Mouse (Mus musculus): ENCODE data around the gene Echdc3. TPM values are rescaled to one million over a fixed set of nuclear protein-coding genes. Genes with fewer than 3 reads are reported as not detected.

Gene Echdc3
- total RNA-seq, 4 experiments from 2014 or later, result 0.71 to 1.2 (median 0.96) TPM

DNA sequence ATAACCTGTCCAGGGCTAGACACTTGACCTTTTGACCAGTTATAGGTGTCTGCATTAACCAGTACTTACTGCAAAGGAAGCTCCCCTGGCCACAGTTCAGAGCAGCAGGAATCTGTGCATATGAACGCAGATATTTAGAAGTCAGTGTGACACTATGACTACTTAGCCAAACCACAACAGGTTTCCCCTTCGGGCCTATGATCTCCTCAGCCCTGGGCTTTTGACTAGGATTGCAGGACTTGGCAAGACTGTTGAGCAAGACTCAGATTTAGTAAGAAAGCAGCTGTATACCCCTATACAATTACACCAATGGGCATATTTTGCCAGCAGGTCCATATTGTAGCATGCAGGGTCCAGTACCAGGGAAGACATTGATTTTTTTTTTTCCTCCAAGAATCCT lies 44.3 kb downstream of the Echdc3 start:
- DNase-seq (ENCODE audit: low spot score in 2 of 2), result no peak

DNA sequence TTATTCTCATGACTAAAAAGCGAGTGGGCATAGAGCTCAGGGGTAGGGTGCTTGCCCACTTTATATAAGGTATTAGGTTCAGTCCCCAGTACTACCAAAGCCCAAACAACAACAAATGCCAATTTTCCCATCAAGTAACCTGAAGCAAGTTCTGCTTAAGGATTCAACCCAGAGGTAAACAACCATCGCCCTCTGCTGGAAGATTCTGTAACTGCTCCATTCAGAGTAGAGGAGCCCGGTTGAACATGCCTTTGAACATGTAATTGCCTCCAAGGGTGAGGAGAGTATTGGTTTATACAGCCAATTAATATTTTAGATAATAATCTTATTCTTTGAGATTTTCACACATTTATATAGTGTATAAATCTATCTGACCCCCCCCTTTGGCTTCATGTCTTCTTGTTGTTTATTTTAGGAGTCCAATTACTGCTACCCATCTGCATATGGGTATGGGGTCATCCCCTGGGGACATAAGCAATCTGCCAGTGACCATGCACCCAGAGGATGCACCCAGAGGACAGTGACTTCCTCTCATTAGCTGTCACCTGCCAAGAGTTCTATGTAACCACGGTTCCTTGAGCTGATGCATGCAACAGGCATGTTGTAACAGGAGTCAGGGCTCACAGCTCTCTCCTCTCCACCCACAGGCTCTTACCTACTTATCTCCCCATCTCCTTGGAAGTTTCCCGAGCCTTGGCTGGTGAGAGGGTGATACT lies 44.8 kb downstream of the Echdc3 start:
- peak; percentile 18 to 37 for DNase-seq (ENCODE audit: low spot score in 2 of 2)

DNA sequence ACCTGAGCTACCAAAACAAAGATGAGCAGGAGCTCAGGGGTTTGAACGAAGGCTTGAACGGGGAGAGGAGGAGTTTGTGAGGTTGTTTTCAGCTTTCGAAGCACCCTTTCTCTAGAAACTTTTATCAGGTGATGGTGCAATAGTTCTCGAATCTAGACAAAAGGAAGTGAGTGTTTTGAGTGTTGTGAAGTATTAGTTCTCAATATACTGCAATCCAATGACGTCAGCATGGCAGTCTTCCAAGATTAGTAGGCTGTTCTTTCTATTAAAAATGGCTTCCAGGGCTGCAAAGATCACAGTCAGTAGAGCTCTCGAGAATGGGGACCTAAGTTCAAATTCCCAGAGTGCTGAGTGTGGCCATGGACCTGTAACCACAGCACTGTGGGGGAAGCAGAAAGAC lies 47.1 kb downstream of the Echdc3 start:
- DNase-seq (ENCODE audit: low spot score in 2 of 2), result no peak

DNA sequence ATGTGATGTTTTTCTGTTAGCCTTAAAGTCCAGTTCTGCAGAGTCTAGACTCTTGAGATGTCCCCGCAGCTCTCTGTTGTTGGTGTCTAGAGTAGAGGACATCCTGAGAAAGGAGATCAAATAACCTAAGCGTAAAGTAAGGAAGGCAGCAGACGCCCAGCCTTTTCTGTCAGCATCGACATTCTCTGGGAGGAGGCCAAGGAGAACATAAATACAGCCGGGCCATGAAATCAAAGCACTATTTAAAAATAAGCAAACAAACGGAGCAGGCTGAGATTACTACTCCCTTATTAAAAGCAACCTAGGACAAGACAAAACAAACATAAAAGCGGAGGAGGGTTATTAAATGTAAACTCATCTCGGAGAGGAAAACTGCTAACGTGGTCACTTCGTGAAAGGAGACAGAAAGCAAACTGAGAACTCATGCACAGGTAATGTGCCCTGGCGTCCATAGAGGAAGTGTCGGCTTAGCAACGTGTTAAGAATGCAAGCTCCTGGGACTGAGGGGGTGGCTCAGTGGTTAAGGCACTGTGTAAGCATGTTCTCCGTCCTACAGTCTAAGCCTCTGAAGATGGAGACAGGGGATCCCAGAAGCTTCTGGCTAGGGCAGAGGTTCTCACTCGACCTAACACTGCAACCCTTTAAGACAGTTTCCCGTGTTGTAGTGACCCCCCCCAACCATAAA lies 48.1 kb downstream of the Echdc3 start:
- DNase-seq (ENCODE audit: low spot score in 2 of 2), result no peak

DNA sequence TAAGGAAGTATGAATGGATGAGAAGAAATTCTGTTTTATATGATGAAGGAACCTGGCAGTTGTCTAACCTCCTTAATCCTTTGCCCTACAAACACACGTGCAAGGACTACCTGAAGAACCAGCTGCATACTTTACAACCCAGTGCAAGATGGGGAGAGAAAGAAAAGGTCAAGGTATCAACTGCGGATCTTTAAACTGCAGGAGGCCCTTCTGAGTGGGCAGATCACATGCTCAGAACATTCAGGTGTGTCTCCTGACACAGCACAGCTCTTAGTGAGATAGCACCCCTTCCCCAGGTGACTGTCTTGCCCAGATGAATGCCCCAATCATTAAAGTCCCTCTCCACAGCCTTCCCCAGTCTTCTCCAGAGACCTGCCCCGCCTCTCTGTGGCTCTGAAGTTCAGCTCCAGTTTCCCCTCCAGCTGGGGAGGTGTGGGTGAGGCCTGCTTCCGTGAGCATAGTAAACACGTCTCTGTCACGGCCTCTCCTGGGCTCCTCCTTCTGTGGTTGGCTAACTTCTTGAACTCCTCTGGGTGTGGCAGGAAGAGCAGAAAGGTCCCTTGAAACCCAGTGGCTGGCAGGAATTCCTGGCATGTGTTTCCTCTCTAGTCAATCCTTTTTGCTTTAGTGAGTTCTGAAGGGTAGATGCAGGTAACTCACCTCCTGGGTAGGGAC lies 50.3 kb downstream of the Echdc3 start:
- no peak for DNase-seq (ENCODE audit: low spot score in 2 of 2)

DNA sequence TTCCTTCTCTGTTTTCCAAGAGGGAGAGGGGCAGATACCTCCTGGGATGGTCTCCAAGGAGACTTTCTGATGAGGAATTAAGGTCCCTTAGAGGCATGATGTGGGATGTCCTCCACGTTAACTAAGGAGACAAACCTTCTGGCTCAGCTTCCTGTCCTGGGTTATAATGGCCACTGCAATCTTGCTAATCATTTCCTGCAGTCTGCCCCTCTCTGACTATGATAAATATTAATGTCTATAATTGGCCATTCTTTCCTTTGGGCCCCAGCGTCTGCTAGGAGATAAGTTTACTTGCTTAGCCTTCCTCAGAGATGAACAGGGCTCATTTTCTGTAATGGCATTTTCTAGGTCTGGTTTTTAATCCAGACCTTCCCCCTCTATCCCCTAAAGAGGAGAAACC lies 53.1 kb downstream of the Echdc3 start:
- no peak for DNase-seq (ENCODE audit: low spot score in 2 of 2)

DNA sequence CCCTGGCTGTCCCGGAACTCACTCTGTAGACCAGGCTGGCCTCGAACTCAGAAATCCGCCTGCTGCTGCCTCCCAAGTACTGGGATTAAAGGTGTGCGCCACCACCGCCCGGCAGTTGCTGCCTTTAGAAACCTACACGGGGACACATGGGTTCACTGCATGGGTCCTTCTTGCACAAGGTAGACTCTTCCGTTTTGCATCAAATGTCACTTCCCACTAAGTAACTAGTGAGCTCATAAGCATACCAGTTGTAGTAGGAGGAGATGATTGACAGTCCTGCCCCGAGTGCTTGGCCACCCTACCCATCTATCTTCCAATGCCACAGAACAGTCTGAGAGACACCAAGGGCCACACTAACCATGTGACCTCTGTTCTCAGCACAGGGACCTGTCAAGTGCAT lies 53.6 kb downstream of the Echdc3 start:
- DNase-seq (ENCODE audit: low spot score in 2 of 2), result no peak

DNA sequence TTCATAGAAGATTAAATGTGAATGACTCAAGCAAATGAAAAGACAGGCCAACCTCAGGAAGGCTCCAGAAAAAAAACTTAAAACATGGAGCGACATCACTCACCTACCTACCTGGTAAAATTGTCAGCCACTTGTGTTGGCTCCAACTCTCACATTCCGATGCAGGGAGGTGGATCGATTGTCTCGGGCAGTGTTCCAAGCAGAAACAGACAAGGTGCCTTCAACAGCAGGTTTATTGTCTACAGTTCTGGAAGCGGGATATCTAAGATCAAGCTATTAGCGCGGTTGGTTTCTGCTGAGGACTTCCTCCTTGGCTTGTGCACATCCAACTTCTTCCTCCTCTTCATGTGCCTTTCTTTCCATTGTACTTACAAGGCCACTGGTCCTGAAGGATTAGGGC lies 55.2 kb downstream of the Echdc3 start:
- DNase-seq (ENCODE audit: low spot score in 2 of 2), result no peak

DNA sequence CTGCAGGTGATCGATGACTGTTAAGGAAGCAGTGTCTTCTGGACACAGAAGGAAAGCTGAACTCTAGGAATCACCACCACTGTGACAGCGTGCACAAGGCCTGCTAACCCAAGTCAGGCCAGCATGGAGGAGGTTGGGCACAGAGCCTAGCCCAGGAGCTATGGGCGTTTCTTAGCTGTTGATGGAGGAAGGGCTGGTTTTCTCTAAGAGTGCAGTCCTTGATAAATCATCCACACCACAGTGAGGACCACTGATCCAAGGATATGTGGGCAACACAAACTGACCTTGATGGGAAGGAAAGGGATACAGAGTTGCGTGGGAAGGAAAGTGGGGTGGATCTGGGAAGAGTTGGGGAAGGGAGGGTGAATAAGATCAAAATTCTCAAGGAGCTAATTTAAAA lies 55.6 kb downstream of the Echdc3 start:
- DNase-seq (ENCODE audit: low spot score in 2 of 2), result no peak

DNA sequence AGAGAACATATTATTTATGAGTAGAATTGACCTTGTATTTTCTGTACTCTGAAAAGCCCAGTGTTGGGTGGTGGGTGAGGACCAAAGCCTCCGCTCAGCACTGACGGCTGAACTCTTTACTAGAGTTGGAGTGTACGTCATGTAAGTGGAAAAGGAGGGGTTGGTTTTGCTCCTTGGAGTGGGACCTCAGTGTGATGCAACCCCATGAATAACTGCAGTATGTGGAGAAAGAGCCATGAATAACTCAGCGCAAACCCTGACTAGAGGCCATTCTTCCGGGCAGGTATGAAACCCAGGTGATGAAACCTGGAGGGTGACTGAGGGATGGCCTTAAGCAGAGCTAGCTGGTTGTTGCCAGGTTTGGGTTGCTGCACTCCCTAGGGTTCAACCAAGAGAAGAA lies 63.0 kb downstream of the Echdc3 start:
- no peak for DNase-seq (ENCODE audit: low spot score in 2 of 2)

DNA sequence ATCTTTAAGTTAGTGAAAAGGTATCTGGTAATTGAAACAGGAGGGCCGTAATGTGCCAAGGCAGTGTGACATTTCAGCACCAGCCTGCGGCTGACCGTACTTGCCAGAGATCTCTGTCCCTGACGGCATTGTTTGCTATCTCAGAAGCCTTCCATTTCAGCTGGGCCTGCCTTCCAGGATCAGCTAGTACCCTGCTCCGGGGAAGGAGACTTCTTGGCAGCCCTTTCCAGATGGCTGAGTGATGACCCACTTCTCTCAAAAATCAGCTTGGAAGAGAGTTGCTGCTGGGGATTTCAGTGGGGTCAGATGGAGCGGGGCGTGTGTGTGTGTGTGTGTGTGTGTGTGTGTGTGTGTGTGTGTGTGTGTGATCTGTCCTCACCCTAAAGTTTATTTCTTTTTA lies 65.9 kb downstream of the Echdc3 start:
- DNase-seq (ENCODE audit: low spot score in 2 of 2), result no peak

DNA sequence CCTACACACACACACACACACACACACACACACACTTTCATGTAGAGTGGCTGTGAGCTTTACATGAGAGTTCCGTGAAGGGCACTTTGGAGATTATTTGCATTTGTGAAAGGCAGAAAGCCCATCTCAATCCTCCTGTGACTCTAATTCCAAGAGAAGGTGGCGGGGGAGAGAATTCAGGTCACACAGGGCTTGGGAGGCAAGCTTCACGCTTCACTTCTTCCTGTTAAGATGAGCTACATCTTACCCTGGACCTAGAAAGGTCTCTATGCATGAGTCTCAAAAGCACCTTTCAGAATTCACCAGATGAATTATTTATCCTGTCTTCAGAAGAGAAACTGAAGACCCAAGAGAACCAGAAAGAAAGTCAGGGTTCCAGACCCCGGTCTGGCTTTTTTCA lies 66.6 kb downstream of the Echdc3 start:
- DNase-seq (ENCODE audit: low spot score in 2 of 2), result no peak

DNA sequence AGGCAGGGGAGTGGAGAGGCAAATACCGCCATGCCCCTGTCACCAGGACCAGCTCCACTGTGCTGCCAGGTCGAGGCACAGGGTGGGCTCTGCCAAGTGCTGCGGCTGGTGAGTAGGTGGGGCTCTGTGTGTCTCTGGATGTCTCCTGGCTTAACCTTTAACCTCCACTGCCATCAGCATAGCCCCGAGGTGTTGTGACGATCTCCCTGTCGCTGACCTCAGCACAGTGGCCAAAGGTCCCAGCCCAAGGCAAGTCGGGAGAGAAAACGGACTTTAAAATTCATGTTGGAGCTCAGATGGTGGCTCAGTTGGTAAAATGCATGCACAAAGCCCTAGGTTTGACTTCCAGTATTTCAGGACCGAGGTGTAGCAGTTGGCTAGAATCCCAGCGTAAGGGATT lies 67.2 kb downstream of the Echdc3 start:
- DNase-seq (ENCODE audit: low spot score in 2 of 2), result no peak

DNA sequence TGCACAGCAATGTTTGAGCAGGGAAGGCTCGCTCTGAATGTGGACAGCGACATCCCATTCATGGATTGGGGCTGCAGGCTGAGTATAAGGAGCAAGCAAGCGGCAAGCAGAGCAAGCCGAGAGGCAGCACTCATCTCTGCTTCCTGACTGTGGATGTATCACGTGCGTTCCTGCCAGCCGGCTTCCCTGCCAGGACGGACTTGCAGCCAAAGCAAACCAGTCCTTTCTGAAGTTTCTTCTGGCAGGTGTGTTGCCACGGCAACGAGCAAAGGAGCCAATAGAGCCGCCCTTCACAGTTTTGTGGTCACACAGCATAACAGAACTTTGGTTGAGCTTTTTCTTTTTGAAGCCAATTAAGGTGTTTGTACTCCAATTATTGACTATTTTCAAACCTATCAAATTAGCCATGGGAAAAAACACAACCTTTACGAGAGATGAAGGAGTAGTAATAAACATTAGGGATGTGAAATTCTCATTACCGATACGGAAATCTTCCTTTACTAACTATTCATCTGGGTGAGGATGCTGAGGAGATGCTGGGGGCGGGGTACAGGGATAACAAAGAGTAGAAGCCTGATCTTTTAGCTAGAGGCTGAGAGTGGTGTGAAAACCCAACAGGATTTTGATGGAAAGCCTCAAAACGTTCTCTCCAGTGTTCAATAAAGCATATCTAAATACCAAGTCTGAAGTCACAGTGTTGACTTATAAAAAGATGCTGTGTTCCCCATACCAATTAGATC lies 69.7 kb downstream of the Echdc3 start:
- DNase-seq (ENCODE audit: low spot score in 2 of 2), result no peak

DNA sequence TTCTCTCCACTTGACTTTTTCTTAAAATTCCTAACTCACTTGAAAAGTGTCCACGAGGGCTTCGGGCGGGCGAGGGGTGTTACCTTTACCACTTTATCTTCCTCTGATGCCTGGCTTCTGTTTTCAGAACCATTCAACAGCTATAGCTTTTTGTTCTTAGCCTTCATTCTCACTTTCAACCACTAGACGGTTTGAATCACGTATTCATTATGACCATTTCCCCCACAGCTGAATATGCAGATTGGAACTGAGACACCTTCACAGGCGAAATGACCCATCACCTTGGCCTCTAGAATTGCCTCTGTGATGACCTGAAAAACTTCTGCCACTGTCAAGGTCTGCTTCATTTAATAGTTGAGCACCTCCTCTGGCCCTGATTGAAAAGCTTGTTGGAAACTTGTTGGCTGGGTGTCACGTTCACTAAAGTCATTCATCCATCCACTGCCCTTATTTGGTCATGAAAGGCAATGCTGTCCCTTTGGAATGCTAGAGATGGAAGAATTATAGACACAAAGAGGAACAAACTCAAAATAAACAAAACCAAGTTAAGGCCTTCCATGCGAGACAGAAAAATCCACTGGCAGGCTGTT lies 72.2 kb downstream of the Echdc3 start:
- DNase-seq (ENCODE audit: low spot score in 2 of 2), result no peak

Other genes with a start within 250 kb of the Echdc3 start
- gene Proser2, start 82.8 kb downstream of the Echdc3 start, total RNA-seq (2022), result 1 to 10 TPM; 2.1 to 3.7 (median 2.4) TPM
- gene Usp6nl, start 109.6 kb upstream of the Echdc3 start, total RNA-seq (2022), result 10 to 100 TPM; 16.9 to 20.8 (median 18.3) TPM

Measured in left cerebral cortex, adult 8-10 months (tissue).